Mouse (Mus musculus): Measurements from ENCODE around the gene Cuzd1. TPM values are rescaled to one million over a fixed set of nuclear protein-coding genes. Genes with fewer than 3 reads are reported as not detected.

The Cuzd1 gene
- polyA plus RNA-seq, 1 experiment = 16.5 TPM

GRCm38 (mm10) chr7:131318340-131318739 lies 3.8 kb downstream of the Cuzd1 start:
- Histone ChIP-seq H3K4me3 (ENCODE audit: extremely low read depth, insufficient read depth, insufficient read length) (no peak overlapping the region), H3K27me3 (ENCODE audit: control insufficient read depth, insufficient read depth, low read length) (no peaks in the 10 kb centered on the region), H3K4me1 (ENCODE audit: control insufficient read depth, insufficient read depth, insufficient read length) (no peaks in the 10 kb centered on the region), H3K27ac (ENCODE audit: insufficient read depth, low read length) (no peak overlapping the region), H3K36me3 (ENCODE audit: control insufficient read depth, insufficient read depth, low read length) (no peaks in the 10 kb centered on the region)
- WGBS = 82% methylated on average over 4 of the region's 7 CpGs
- no peak for DNase-seq (ENCODE audit: low read depth in 1 of 2, low spot score in 2 of 2)
- no peak for TF ChIP-seq CTCF (IDR thresholded peaks at IDR 0.05; ENCODE audit: extremely low read depth, insufficient read depth, insufficient read length, insufficient replicate concordance)
- TF ChIP-seq POLR2A (IDR thresholded peaks at IDR 0.05; ENCODE audit: low read depth, low read length) = no peak

GRCm38 (mm10) chr7:131317587-131317986 lies 4.5 kb downstream of the Cuzd1 start:
- no peak for DNase-seq (ENCODE audit: low read depth in 1 of 2, low spot score in 2 of 2)
- WGBS = 72% methylated on average over 12 of the region's 12 CpGs
- Histone ChIP-seq H3K27me3 (ENCODE audit: control insufficient read depth, insufficient read depth, low read length) (no peaks in the 10 kb centered on the region), H3K4me1 (ENCODE audit: control insufficient read depth, insufficient read depth, insufficient read length) (no peaks in the 10 kb centered on the region), H3K36me3 (ENCODE audit: control insufficient read depth, insufficient read depth, low read length) (no peaks in the 10 kb centered on the region), H3K4me3 (ENCODE audit: extremely low read depth, insufficient read depth, insufficient read length) (no peak overlapping the region), H3K27ac (ENCODE audit: insufficient read depth, low read length) (no peak overlapping the region)
- TF ChIP-seq CTCF (IDR thresholded peaks at IDR 0.05; ENCODE audit: extremely low read depth, insufficient read depth, insufficient read length, insufficient replicate concordance) = no peak
- no peak for TF ChIP-seq POLR2A (IDR thresholded peaks at IDR 0.05; ENCODE audit: low read depth, low read length)

GRCm38 (mm10) chr7:131314493-131314892 lies 7.6 kb downstream of the Cuzd1 start:
- no peaks in the 10 kb centered on the region for H3K4me1 ChIP-seq (ENCODE audit: control insufficient read depth, insufficient read depth, insufficient read length)
- no peak overlapping the region for H3K4me3 ChIP-seq (ENCODE audit: extremely low read depth, insufficient read depth, insufficient read length)
- no peak for DNase-seq (ENCODE audit: low read depth in 1 of 2, low spot score in 2 of 2)
- no peak for TF ChIP-seq CTCF (IDR thresholded peaks at IDR 0.05; ENCODE audit: extremely low read depth, insufficient read depth, insufficient read length, insufficient replicate concordance)
- TF ChIP-seq POLR2A (IDR thresholded peaks at IDR 0.05; ENCODE audit: low read depth, low read length) = no peak
- no peaks in the 10 kb centered on the region for H3K36me3 ChIP-seq (ENCODE audit: control insufficient read depth, insufficient read depth, low read length)
- H3K27ac ChIP-seq (ENCODE audit: insufficient read depth, low read length) = no peak overlapping the region
- WGBS = 85% methylated on average over 7 of the region's 7 CpGs
- no peaks in the 10 kb centered on the region for H3K27me3 ChIP-seq (ENCODE audit: control insufficient read depth, insufficient read depth, low read length)

- TF ChIP-seq POLR2A (IDR thresholded peaks at IDR 0.05; ENCODE audit: low read depth, low read length) (no peak), CTCF (IDR thresholded peaks at IDR 0.05; ENCODE audit: extremely low read depth, insufficient read depth, insufficient read length, insufficient replicate concordance) (no peak)
- Histone ChIP-seq H3K27me3 (ENCODE audit: control insufficient read depth, insufficient read depth, low read length) (no peaks in the 10 kb centered on the region), H3K4me1 (ENCODE audit: control insufficient read depth, insufficient read depth, insufficient read length) (no peaks in the 10 kb centered on the region), H3K36me3 (ENCODE audit: control insufficient read depth, insufficient read depth, low read length) (no peaks in the 10 kb centered on the region), H3K4me3 (ENCODE audit: extremely low read depth, insufficient read depth, insufficient read length) (no peak overlapping the region), H3K27ac (ENCODE audit: insufficient read depth, low read length) (no peak overlapping the region)
- 76% methylated on average over 5 of the region's 5 CpGs for WGBS
- no peak for DNase-seq (ENCODE audit: low read depth in 1 of 2, low spot score in 2 of 2)
Measured at GRCm38 (mm10) chr7:131306733-131307132, 15.4 kb downstream of the Cuzd1 start.

- Histone ChIP-seq H3K4me3 (ENCODE audit: extremely low read depth, insufficient read depth, insufficient read length) (no peak overlapping the region), H3K27me3 (ENCODE audit: control insufficient read depth, insufficient read depth, low read length) (no peaks in the 10 kb centered on the region), H3K36me3 (ENCODE audit: control insufficient read depth, insufficient read depth, low read length) (no peaks in the 10 kb centered on the region), H3K4me1 (ENCODE audit: control insufficient read depth, insufficient read depth, insufficient read length) (no peaks in the 10 kb centered on the region), H3K27ac (ENCODE audit: insufficient read depth, low read length) (no peak overlapping the region)
- whole genome bisulfite sequencing = 79% methylated on average over 8 of the region's 8 CpGs
- DNase-seq (ENCODE audit: low read depth in 1 of 2, low spot score in 2 of 2) = no peak
- TF ChIP-seq POLR2A (IDR thresholded peaks at IDR 0.05; ENCODE audit: low read depth, low read length) (no peak), CTCF (IDR thresholded peaks at IDR 0.05; ENCODE audit: extremely low read depth, insufficient read depth, insufficient read length, insufficient replicate concordance) (no peak)
Measured at GRCm38 (mm10) chr7:131303340-131303739, 18.8 kb downstream of the Cuzd1 start.

- Histone ChIP-seq H3K36me3 (ENCODE audit: control insufficient read depth, insufficient read depth, low read length) (no peaks in the 10 kb centered on the region), H3K4me1 (ENCODE audit: control insufficient read depth, insufficient read depth, insufficient read length) (no peaks in the 10 kb centered on the region), H3K27ac (ENCODE audit: insufficient read depth, low read length) (no peak overlapping the region), H3K27me3 (ENCODE audit: control insufficient read depth, insufficient read depth, low read length) (no peaks in the 10 kb centered on the region), H3K4me3 (ENCODE audit: extremely low read depth, insufficient read depth, insufficient read length) (no peak overlapping the region)
- DNase-seq (ENCODE audit: low read depth in 1 of 2, low spot score in 2 of 2) = no peak
- TF ChIP-seq POLR2A (IDR thresholded peaks at IDR 0.05; ENCODE audit: low read depth, low read length) = no peak
- no peak for TF ChIP-seq CTCF (IDR thresholded peaks at IDR 0.05; ENCODE audit: extremely low read depth, insufficient read depth, insufficient read length, insufficient replicate concordance)
- WGBS = 81% methylated on average over 8 of the region's 8 CpGs
Measured at GRCm38 (mm10) chr7:131297151-131297550, 24.9 kb downstream of the Cuzd1 start.

GRCm38 (mm10) chr7:131265851-131266250 lies 56.2 kb downstream of the Cuzd1 start:
- 72% methylated on average over 4 of the region's 4 CpGs for WGBS
- TF ChIP-seq POLR2A (IDR thresholded peaks at IDR 0.05; ENCODE audit: low read depth, low read length) (no peak), CTCF (IDR thresholded peaks at IDR 0.05; ENCODE audit: extremely low read depth, insufficient read depth, insufficient read length, insufficient replicate concordance) (no peak)
- no peak overlapping the region for H3K4me3 ChIP-seq (ENCODE audit: extremely low read depth, insufficient read depth, insufficient read length)

More at GRCm38 (mm10) chr7:131265851-131266250, 56.2 kb downstream of the Cuzd1 start:
- Histone ChIP-seq H3K27ac (ENCODE audit: insufficient read depth, low read length) (no peak overlapping the region), H3K36me3 (ENCODE audit: control insufficient read depth, insufficient read depth, low read length) (no peaks in the 10 kb centered on the region), H3K27me3 (ENCODE audit: control insufficient read depth, insufficient read depth, low read length) (no peaks in the 10 kb centered on the region), H3K4me1 (ENCODE audit: control insufficient read depth, insufficient read depth, insufficient read length) (no peaks in the 10 kb centered on the region)
- no peak for DNase-seq (ENCODE audit: low read depth in 1 of 2, low spot score in 2 of 2)

Data from spleen, adult 2 months (tissue).